Mouse (Mus musculus): ENCODE measurements around the gene Ttc7b.

DNA sequence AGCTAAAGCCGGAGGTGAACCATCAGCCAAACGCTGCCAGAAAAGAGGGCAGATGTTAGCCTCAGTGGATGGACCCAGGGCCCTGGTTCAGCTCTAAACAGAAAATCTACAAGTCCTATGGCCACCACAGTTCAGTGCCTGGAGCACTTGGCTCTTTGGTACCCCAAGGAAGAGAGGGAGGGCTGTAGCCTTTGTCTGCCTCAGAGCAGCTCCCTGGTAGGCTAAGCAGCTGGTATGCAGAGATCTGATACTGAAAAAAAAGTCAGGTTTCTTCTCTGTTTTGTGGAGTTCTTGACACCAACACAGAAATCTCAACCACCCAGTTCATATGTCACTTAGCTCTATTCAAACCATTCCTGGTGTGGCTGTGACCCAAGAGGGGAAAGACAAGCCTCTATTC lies 16.0 kb downstream of the Ttc7b start:
- no peak for TF ChIP-seq POLR2A (IDR thresholded peaks at IDR 0.05; ENCODE audit: insufficient read length, low read depth)
- no peak for TF ChIP-seq E2F4 (IDR thresholded peaks at IDR 0.05; ENCODE audit: insufficient read depth)
- TF ChIP-seq MYOG (IDR thresholded peaks at IDR 0.05; ENCODE audit: control insufficient read depth in 1 of 3, insufficient read depth in 1 of 3, insufficient read length in 2 of 3, low read depth in 2 of 3): no peak
- TF ChIP-seq MAX (IDR thresholded peaks at IDR 0.05; ENCODE audit: low read depth): no peak
- TF ChIP-seq USF1 (IDR thresholded peaks at IDR 0.05; ENCODE audit: low read depth): no peak
- TF ChIP-seq TCF12 (IDR thresholded peaks at IDR 0.05; ENCODE audit: insufficient read depth, poor library complexity, severe bottlenecking): no peak
- no peak for TF ChIP-seq REST (IDR thresholded peaks at IDR 0.05; ENCODE audit: insufficient read depth, insufficient read length)
- TF ChIP-seq MYOD1 (IDR thresholded peaks at IDR 0.05; ENCODE audit: control insufficient read depth in 1 of 3, insufficient read length in 2 of 3, low read depth in 2 of 3): no peak
- TF ChIP-seq POLR2AphosphoS2 (IDR thresholded peaks at IDR 0.05; ENCODE audit: insufficient read length, low read depth): no peak
- TF ChIP-seq CEBPB (IDR thresholded peaks at IDR 0.05; ENCODE audit: insufficient read depth, poor library complexity, severe bottlenecking): no peak
